Mouse (Mus musculus): ENCODE results near the gene Slc33a1. TPM values are rescaled to one million over a fixed set of nuclear protein-coding genes. Genes with fewer than 3 reads are reported as not detected.

The Slc33a1 gene
- 10 to 100 TPM; 29.7 to 30.2 TPM for total RNA-seq (2021)
- long read RNA-seq, experiment 1, transcript Slc33a1-201 (6 exons, 3,150 nt) = major isoform, 19 of 23 reads
- long read RNA-seq, experiment 1, partial matches to known transcripts = 1 of 23 reads
- long read RNA-seq, experiment 1, other reads (novel, unspliced or antisense) = 3 of 23 reads
- long read RNA-seq, experiment 2, transcript Slc33a1-201 (6 exons, 3,150 nt) = major isoform, 19 of 23 reads
- long read RNA-seq, experiment 2, partial matches to known transcripts = 1 of 23 reads
- long read RNA-seq, experiment 2, other reads (novel, unspliced or antisense) = 3 of 23 reads

- DNase-seq (ENCODE audit: extremely low spot score in 1 of 2, low spot score in 2 of 2) = peak; percentile 99
- peak within 1 kb of the TSS; percentile 86 for H3K27ac ChIP-seq
- TF ChIP-seq CTCF (IDR thresholded peaks at IDR 0.05) = no peak; the same call in 1 of the 2 replicates
- H3K4me3 ChIP-seq = peak within 1 kb of the TSS; percentile 84
- intact Hi-C loops (cut with DNase I) = loop anchor here (1.0 kb wide), 2 partner anchors 12 to 35 kb away; partner anchors contain the start of genes E130311K13Rik and Gmps
Observed at GRCm38 (mm10) chr3:63964100-63964921, at the start of gene Slc33a1. Slc33a1 (minus strand) TSS chr3:63964768.

- no peak overlapping the region for H3K4me3 ChIP-seq
- TF ChIP-seq CTCF (IDR thresholded peaks at IDR 0.05) = no peak
- no peak overlapping the region for H3K27ac ChIP-seq
- DNase-seq (ENCODE audit: extremely low spot score in 1 of 2, low spot score in 2 of 2) = no peak
- intact Hi-C loops (cut with DNase I) = no loop called here
Observed at GRCm38 (mm10) chr3:63988722-63989440, 24.3 kb upstream of the Slc33a1 start.

DNA sequence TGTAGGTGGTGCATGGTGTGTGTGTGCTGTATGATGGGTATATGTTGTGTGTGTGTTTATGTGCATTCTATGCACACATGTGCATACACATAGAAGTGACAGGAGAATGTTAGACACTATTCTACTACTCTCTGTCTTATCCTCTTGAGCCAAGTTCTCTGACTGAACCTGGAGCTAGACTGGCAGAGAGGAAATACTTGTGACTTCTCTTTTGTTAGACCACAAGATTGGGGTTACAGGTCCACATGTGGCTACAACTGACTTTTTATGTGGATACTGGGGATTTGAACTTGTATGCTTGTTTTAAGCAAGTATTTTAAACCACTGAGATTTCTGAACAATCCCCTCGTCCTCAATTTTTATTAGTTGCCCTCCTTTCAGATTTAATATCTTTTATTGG, 22.1 kb upstream of the Slc33a1 start:
- Histone ChIP-seq H3K4me3 (no peak overlapping the region), H3K27ac (no peak overlapping the region)
- no peak for DNase-seq (ENCODE audit: extremely low spot score in 1 of 2, low spot score in 2 of 2)
- TF ChIP-seq CTCF (IDR thresholded peaks at IDR 0.05) = no peak
- intact Hi-C loops (cut with DNase I) = no loop called here

DNA sequence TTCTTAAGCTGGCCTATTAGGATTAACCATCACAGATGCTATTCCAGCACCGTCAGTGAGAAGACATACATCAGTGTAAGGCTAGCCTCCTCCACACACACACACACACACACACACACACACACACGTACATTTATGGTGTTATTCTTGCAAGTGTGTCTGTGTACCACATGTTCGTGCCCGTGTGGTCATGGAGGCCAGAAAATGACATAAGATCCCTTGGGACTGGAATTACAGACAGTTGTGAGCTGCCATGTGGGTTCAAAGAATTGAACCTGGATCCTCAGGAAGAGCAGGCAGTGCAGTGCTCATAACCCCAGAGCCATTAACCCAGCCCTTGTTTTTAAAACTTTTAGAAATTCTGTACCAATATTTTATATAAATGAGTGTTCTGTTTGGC, 13.3 kb upstream of the Slc33a1 start:
- intact Hi-C loops (cut with DNase I) = loop anchor here (2.0 kb wide), 1 partner anchor 49 kb away; the partner anchor contains the start of gene E130311K13Rik
- Histone ChIP-seq H3K4me3 (no peak overlapping the region), H3K27ac (no peak overlapping the region)
- no peak for TF ChIP-seq CTCF (IDR thresholded peaks at IDR 0.05)
- DNase-seq (ENCODE audit: extremely low spot score in 1 of 2, low spot score in 2 of 2) = no peak

GRCm38 (mm10) chr3:63975955-63976908, 11.7 kb upstream of the Slc33a1 start, which contains the start of gene Gmps:
Gmps (plus strand) TSS chr3:63976106.
- H3K27ac ChIP-seq = peak within 1 kb of the TSS; percentile 87
- intact Hi-C loops (cut with DNase I) = loop anchor here (1.0 to 2.0 kb wide), 2 partner anchors 12 to 47 kb away; partner anchors contain the start of genes E130311K13Rik and Slc33a1
- DNase-seq (ENCODE audit: extremely low spot score in 1 of 2, low spot score in 2 of 2) = peak; percentile 91
- peak within 1 kb of the TSS; percentile 94 for H3K4me3 ChIP-seq
- no peak for TF ChIP-seq CTCF (IDR thresholded peaks at IDR 0.05)

DNA sequence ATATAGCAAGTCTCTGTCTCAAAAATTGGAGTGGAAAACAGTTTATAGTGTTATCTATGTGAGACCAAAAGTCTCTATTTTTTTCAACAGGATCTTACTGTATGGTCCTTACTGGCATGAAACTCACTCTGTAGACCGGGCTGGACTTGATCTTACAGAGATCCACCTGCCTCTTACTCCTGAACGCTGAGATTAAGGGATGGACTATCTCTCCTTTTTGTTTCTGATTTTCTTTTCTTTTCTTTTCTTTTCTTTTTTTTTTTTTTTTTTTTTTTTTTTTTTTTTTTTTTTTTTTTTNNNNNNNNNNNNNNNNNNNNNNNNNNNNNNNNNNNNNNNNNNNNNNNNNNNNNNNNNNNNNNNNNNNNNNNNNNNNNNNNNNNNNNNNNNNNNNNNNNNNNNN, 1.4 kb upstream of the Slc33a1 start:
- DNase-seq (ENCODE audit: extremely low spot score in 1 of 2, low spot score in 2 of 2) = no peak
- Histone ChIP-seq H3K27ac (no peak overlapping the region), H3K4me3 (no peak overlapping the region)
- TF ChIP-seq CTCF (IDR thresholded peaks at IDR 0.05) = no peak
- intact Hi-C loops (cut with DNase I) = loop anchor here (1.0 kb wide), 1 partner anchor 7 kb away; no protein-coding TSS in a partner anchor

GRCm38 (mm10) chr3:63964922-63965249, 318 bp upstream of the Slc33a1 start:
- no peak for DNase-seq (ENCODE audit: extremely low spot score in 1 of 2, low spot score in 2 of 2)
- H3K27ac ChIP-seq = peak overlapping the region; percentile 53; the same call in 1 of the 2 replicates
- peak overlapping the region; percentile 84 for H3K4me3 ChIP-seq
- intact Hi-C loops (cut with DNase I) = loop anchor here (1.0 kb wide), 3 partner anchors 8 to 36 kb away; partner anchors contain the start of genes E130311K13Rik and Gmps
- TF ChIP-seq CTCF (IDR thresholded peaks at IDR 0.05) = no peak

GRCm38 (mm10) chr3:63963421-63964099, 1.0 kb downstream of the Slc33a1 start:
- no peak for TF ChIP-seq CTCF (IDR thresholded peaks at IDR 0.05)
- H3K4me3 ChIP-seq = peak overlapping the region; percentile 84
- H3K27ac ChIP-seq = peak overlapping the region; percentile 86
- intact Hi-C loops (cut with DNase I) = loop anchor here (1.0 kb wide), 2 partner anchors 13 to 34 kb away; partner anchors contain the start of genes E130311K13Rik and Gmps
- no peak for DNase-seq (ENCODE audit: extremely low spot score in 1 of 2, low spot score in 2 of 2)

DNA sequence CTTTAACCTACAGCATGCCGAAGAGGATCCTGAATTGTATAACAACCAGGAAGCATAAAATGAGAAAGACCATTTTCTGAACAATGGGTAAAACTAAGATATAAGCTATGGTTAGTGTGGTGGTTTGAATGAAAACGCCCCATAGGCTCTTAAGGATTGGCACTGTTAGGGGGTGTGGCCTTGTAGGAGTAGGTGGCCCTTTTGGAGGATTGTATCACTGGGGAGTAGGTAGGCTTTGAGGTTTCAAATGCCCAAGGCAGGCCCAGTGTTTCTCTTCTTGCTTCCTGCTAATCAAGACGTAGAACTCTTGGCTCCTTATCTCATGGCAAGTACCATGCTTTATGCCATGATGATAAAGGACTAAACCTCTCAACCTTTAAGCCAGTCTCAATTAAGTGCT, 14.7 kb downstream of the Slc33a1 start:
- intact Hi-C loops (cut with DNase I) = no loop called here
- no peak for TF ChIP-seq CTCF (IDR thresholded peaks at IDR 0.05)
- DNase-seq (ENCODE audit: extremely low spot score in 1 of 2, low spot score in 2 of 2) = no peak
- Histone ChIP-seq H3K27ac (no peak overlapping the region), H3K4me3 (no peak overlapping the region)
